Mouse (Mus musculus): Measurements from ENCODE around the gene C330021F23Rik. TPM values are rescaled to one million over a fixed set of nuclear protein-coding genes. Genes with fewer than 3 reads are reported as not detected.
A peak's percentile ranks its signal among the peaks of the same experiment; 100 is the strongest.
"Not testable (repeated sequence)": the region's sequence is repeated elsewhere in the genome, so short reads cannot be mapped to it uniquely, and the experiment has no call there.

C330021F23Rik gene
- polyA plus RNA-seq (2015; fragmentation: Nextera tagmentation; extraction: Ambion mirVana): 0.19 TPM in 1 of 2 replicates, not detected in the other

DNA sequence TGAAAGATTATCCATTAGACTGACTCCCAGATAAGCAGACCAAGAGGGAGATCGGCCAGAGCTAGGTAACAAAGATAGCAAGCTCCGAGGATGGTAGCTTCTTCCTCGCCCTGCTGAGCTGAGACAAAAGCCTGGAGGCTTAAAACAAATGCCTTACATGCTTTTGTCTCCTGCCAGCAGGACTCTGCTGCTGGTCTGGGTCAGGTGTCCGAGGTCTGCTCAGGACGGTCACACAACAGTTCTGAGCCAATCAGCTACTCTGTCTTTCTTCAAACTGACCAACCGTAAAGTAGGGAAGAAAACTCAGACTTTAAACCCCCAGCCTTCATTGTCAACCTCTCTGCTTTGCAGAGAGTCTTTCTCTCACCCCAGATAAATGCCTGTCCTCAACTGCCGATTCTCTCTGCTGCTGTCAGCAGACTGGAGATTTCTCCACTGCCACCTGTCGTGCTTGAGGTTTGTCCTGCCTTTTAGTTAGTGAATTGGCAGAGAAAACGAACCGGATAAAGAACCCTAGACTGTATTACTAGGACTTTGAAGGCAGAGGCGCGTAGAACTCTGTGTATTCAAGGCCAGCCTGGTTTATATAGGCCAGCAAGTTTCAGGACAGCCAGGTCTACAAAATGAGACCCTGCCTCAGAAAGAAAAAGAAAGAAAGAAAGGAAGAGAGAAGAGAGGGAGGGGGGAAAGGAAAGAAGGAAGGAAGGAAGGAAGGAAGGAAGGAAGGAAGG is at the start of gene C330021F23Rik:
Gene C330021F23Rik, plus strand, starts transcription at position 350 of the 731 bp plus-strand sequence.
- DNase-seq (ENCODE audit: low spot score): no peak

DNA sequence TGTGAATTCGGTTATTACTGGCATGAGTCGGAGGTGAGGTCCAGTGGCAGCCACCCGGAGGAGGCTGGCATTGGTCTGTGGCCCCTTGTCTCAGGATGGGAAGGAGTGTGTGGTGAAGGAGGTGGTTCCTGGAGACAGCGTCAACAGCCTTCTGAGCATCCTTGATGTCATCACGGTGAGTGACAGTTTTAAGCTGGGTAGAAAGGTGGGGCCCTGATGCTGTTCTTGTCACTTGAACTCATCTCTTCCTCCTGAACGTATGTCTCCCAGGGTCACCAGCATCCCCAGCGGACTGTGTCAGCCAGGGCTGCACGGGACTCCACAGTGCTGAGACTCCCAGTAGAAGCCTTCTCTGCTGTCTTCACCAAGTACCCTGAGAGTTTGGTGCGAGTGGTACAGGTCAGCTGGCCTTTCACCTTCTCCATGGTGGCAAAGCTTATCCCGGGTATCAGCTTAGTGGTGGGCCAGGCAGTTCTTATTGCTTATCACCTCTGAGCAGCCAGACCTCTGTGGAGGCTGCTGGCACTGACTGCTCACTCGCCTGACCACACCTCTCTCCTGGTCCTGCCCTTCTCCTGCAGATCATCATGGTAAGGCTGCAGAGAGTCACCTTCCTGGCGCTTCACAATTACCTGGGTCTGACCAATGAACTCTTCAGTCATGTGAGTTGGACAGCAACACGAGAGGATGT is 45.6 kb upstream of the C330021F23Rik start:
- DNase-seq (ENCODE audit: low spot score): no peak

DNA sequence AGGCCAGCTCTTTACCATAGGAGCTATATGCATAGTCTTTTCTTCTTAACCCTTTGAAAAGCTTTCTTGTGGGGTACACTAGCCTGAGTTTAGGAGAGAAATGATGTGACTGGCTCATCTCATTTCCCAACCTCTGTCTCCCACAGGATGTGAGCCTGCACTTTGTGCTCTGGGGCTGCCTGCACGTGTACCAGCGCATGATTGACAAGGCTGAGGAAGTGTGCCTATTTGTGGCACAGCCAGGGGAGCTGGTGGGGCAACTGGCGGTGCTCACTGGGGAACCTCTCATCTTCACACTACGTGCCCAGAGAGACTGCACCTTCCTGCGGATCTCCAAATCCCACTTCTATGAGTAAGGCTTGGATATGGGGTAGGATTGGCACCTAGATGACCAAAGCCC is 37.0 kb upstream of the C330021F23Rik start:
- DNase-seq (ENCODE audit: low spot score): no peak

DNA sequence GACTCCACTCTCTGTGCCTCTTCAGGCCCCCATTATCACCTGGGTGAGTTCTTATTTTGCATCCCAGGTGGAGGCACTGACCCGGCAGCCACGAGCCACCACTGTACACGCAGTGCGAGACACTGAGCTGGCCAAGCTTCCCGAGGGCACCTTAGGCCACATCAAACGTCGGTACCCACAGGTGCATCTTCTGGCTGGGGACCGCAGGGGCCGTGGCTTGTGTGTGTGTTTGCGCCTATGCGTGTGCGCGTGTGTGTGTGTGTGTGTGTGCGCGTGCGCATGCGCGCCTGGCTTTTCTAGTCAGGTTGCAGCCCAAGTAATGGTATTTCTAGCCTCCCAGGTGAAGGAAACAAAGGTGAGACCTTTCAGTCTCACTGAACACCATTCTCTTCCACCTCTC is 35.9 kb upstream of the C330021F23Rik start:
- no peak for DNase-seq (ENCODE audit: low spot score)

DNA sequence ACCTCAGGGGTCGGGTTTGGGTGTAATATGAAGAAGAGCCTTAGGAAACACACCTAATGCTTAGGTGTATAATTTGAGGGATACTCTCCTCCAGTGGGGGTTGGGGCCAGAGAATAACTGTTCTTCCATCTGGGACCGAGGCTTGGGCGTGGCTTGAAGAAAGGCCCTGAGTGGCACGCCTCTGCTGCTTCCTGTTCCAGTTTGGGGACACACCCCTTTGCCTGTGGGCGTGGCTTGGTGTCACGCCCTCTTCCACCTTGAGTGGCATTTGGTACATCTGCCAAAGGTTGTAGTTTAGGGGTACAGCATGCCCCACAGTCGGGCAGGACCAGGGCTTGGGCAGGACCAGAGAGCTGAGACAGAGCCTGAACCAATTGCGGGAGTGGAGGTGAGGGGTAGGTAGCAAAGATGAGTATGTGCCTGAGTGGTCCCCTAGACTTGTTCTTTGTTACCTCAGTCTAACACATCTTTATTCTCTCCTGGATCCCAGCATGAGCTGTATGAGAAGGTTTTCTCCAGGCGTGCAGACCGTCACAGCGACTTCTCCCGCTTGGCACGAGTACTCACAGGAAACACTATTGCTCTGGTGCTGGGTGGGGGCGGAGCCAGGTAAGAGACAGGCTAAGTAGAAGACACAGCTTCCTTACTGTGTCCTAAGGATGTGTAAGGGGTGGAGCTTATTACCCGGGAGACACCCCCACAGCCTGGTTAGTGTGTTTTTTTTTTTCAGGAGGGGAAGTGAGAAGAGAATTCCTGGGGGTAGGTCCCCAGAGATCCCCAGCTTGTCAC is 31.5 kb upstream of the C330021F23Rik start:
- peak; percentile 72 for DNase-seq (ENCODE audit: low spot score)

DNA sequence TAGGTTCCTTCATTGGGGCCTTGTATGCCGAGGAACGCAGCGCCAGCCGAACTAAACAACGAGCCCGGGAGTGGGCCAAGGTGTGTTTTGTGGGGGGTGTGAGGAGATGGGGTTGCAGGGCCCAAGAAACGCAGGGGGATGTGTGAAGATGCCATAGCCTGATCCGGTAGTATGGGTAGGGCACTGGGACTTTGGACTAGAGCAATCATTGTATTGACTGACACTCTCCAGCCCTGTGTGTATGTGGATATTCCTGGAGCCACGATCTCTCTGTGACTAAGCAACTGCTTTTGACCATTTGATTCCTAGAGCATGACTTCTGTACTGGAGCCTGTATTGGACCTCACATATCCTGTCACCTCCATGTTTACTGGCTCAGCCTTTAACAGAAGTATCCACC is 30.9 kb upstream of the C330021F23Rik start:
- no peak for DNase-seq (ENCODE audit: low spot score)

DNA sequence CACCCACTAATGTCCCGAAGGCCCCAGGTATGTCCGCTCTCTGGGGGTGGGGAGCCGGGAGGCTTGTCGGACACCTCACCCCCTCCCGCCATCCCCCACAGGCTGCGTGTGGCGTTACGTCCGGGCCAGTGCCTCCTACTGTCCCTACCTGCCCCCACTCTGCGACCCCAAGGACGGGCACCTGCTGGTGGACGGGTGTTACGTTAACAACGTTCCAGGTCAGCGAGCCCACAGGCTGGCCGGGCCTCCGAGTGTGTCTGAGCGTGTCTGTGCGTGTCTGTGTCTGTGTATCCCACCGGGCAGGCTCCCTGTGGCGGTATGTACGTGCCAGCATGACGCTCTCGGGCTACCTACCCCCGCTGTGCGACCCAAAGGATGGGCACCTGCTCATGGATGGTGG is 30.1 kb upstream of the C330021F23Rik start:
- no peak for DNase-seq (ENCODE audit: low spot score)

DNA sequence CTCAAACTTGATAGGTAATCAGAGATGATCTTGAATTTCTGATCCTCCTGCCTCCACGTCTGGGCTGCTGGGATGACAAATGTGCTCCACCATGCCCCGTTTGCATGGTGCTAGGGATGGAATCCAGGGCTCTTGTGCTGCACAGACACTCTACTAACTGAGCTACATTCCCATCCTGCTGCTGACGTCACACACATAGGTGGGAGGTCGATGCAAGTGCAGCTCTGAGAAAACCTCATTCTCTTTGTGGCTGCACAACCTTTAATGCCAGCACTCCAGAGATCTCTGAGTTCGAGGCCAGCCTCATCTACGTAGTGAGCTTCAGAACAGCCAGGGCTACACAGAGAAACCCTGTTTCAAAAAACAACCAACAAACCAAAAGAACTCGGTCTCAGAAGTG is 28.6 kb upstream of the C330021F23Rik start:
- no peak for DNase-seq (ENCODE audit: low spot score)

DNA sequence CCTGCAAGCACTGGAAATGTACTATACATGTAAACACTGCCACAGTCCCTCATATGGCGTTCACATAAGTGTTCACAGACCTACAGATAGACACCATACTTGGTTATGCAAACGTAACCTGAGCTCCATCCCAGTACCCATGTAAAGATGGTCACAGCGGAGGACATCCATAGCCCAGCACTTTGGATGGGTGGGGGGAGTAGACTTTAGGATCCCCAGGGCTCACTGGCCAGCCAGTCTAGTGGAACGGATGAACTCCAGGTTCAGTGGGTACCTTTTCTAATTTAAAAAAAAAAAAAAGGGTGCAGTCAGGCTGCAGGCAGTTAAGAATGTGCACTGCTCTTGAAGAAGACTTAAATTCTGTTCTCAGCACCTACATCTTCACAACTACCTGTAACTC is 27.7 kb upstream of the C330021F23Rik start:
- no peak for DNase-seq (ENCODE audit: low spot score)

DNA sequence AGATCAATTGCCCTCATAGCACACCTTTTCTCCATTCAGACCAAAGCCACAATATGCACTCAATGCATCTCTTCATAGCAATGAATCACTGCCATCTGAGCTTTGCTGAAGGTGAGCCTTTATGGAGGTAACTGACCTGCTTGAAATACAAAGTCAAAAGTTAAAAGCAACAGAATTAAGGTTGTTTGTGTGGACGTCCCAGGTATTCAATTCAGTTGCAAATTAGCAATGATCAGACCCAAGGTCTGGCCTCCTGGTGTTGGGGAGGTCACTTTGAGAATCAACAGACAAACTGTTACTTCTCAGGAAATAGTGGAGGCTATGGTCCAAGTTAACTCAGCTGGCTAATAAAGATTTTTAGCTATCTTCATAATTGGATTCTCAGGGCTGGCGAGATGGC is 21.3 kb upstream of the C330021F23Rik start:
- no peak for DNase-seq (ENCODE audit: low spot score)

DNA sequence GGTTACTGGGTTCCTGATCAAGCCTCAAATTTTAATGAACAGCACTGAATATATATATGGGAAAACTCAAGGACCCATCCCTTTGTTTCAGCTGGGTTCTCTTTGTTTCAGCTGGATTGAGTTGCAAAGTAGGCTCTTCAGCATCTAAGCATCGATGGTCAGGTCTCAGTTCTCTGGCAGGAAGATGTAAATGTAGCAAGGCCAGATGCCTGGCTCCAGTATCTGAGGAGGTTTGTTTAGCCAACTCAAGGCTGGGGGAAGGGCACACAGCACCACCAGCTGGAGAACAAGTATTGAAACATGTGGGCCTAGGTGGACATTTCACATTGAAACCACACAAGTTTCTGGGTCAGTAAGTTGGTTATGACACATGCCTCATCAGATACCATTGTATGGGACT is 15.6 kb upstream of the C330021F23Rik start:
- no peak for DNase-seq (ENCODE audit: low spot score)

DNA sequence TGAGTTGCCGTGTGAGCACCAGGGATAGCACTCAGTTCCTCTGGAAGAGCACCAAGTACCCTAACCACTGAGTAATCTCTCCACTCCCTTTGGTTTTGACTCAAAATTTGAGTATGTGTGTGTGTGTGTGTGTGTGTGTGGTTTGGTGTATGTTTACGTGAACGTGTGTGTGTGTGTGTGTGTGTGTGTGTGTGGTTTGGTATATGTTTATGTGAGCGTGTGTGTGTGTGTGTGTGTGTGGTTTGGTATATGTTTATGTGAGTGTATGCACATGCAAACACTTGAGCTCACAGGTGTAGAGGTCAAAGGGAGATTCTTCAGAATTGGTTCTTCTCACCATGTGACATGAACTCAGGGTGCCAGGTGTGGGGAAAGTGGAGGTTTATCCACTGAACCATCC is 11.7 kb upstream of the C330021F23Rik start:
- no peak for DNase-seq (ENCODE audit: low spot score)

DNA sequence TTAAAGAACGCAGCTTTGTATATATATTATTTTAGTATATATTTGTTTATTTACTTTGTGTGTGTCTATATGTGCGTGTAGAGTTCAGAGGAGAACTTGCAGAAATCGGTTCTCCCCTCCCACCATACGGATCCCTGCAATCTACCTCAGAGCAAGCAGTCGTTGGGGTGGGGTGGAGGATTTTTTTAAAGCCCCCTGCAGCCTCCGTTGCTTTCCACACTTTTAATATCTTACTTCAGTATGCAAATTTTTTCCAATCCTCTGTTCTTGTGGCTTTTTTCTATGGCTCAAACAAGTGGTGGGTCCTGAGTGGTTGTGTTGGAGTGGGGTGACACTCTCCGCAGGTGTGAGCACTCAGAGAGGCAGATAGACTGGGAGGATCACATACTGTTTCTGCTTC is 588 bp downstream of the C330021F23Rik start:
- no peak for DNase-seq (ENCODE audit: low spot score)

DNA sequence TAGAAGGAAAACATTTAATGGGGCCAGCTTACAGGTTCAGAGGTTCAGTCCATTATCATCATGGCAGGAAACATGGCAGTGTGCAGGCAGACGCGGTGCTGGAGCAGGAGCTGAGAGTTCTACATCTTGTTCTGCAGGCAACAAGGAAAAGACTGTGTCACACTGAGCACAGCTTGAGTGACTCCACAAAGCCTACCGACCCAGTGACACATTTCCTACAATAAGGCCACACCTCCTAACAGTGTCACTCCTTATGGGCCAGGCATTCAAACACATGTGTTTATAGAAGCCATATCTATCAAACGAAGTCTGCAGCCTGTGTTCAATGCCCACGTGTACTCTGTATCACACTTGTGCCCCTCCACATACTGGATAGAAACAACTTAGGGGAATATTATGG is 2.0 kb downstream of the C330021F23Rik start:
- DNase-seq (ENCODE audit: low spot score): no peak

DNA sequence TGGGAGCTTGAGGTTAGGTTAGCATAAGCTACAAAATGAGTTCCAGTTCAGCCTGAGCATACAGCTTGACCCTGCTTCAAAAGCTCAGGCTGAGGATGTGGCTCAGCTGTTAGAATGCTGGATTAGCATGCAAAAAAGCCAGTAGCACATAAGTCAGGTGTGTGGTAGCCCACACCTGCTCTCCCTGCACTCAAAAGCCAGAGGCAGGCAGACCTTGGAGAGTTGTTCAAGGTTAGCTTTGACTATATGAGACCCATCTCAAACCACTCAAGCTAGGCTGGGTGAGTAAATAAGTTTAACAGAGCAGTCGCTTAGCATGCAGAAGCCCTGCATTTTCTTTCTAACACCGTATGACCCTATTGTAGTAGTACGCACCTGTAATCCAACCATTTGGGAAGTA is 6.8 kb downstream of the C330021F23Rik start:
- no peak for DNase-seq (ENCODE audit: low spot score)

DNA sequence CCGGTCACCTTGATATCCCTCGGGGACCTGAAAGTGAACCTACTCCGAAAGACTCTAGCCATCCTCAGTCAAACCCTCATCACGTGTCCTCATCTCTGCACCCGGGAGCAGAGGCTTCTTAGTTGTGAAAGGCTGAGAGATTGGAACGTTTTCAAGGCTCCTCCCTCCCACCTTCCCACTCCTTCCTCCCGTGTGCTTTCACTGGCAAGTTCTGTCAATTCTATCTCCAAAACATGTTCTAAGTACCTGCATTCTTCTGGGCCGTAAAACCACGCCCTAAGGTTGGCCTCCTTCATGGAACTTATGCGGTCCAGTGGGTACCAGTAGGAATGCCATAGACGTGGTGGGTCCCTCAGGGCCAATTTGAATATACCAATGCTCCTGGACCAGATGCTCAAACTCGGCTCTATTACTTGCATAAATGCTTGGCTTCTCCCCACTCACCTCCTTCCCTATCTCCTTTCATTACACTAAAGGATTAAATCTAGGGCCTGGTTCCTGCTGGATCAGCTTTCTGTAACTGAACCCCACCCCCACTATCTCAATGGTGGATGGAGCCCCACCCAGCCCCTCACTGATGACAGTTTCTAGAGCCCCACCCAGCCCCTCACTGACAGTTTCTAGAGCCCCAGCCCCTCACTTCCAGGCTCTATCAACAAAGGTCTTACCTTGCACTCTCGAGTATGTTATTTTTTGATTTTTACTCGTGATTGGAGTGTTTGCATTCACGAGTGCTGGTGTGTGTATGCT is 8.6 kb downstream of the C330021F23Rik start:
- DNase-seq (ENCODE audit: low spot score): no peak

DNA sequence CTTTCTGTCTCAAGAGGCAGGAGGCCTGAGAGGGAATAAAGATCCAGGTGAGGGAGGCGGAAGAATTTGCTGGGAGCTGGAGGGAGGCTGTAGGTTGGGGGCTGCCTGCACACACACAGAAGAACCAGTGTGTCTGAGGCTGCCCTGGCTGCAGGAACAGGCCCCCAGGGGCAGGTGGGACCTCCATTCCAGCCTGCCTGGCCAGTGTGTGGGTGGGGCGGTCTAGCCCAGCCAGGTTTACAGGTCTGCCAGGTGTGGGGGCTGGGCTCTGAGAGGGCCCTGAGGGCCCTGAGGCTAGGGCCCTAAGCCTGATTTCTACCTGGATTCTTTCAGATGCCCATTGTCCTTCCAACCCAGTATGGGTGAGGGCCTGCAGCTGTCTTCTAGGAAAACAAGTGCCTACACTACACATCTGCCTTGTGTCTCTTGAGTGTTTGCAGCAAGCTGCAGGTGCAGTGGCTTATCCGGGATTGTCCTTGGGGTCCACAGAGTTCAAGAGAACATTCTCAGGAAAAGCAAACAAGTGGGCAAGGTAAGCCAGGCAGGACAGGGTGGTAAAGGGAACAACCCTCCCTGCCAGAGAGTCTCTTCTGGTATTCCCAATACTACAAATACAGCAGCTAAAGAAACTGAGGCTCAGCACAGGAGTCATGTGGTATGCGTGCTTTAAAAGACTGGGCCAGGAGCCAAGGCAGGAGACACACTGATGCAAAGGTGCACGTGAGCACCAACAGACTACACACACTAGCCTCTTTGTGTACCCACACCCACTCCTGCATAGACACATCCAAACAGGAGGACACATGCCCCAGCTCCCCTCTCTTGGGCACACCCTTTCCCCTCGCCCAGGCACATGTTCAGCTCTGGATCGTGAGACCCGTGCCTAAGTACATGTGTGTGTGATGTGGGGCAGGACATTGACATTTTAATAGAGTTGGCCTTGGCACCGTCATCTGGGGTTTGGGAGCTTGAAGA is 11.9 kb downstream of the C330021F23Rik start:
- no peak for DNase-seq (ENCODE audit: low spot score)

DNA sequence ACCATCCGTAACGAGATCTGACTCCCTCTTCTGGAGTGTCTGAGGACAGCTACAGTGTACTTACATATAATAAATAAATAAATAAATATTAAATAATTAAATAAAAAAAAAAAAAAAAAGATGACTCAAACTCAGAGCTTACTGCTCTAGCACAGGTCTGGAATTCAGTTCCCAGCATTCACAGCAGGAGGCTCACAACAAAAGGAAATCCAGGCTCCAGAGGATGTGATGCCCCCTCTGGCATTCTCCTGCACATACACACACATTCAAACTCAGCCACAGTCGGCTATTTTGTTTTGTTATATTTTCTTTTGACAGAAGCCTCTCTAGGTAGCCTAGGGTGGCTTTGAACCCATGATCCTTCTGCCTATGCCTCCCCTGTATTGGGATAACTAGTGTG is 14.2 kb downstream of the C330021F23Rik start:
- DNase-seq (ENCODE audit: low spot score): not testable (repeated sequence)

DNA sequence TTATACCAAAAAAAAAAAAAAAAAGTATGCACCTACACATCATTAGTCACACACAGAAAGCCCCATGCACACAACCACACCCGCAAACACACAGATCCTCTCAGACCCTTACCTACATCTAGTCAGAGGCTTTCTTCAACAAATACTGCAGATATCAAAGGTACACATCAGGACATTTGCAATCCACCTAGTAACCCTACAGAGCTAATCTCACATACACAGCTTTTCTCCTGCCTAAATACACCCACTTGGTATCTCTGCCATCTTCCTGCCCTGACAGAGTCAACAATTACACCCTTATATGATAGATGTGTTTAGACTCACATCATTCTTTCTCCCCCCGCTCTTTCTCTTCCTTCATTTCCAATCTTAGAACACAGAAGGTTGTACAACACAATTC is 18.7 kb downstream of the C330021F23Rik start:
- no peak for DNase-seq (ENCODE audit: low spot score)

DNA sequence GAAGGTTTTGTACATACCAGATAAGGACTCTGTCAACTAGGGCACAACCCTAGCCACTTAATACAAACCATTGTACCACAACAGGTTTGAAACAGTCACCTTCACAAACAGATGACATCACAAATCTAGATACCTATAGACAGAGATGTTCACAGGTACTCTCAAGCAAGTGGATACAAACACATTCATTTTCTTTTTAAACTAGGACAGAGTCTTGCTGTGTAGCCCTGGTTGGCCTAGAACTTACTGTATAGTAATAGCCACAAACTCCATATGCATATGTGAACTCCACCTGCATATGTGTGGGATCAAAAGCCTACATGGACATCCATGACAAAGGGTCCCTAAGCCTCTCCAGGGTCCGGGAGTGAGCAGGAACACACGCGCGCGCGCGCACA is 19.2 kb downstream of the C330021F23Rik start, which contains the start of gene Camsap3:
Gene Camsap3, plus strand, starts transcription at position 301 of the 398 bp plus-strand sequence.
- DNase-seq (ENCODE audit: low spot score): no peak

Measured in thymus, postnatal 0 days (tissue).